Mouse (Mus musculus): ENCODE data around the gene Slc35g1. TPM values are rescaled to one million over a fixed set of nuclear protein-coding genes. Genes with fewer than 3 reads are reported as not detected.

Slc35g1 gene
- polyA plus RNA-seq, 1 experiment, result 0.56 TPM

- Histone ChIP-seq H3K4me3 (replicated peaks) (no peak overlapping the region), H3K36me3 (replicated peaks; ENCODE audit: low read length) (no peaks in the 10 kb centered on the region), H3K9me3 (peaks cover 6% of the 10 kb centered on the region), H3K4me1 (no peaks in the 10 kb centered on the region), H3K27me3 (replicated peaks) (peaks cover 9% of the 10 kb centered on the region)
- TF ChIP-seq FLI1 (IDR thresholded peaks at IDR 0.05; ENCODE audit: low read length), result no peak
- no peak for TF ChIP-seq GATA1 (IDR thresholded peaks at IDR 0.05; ENCODE audit: borderline replicate concordance, low read length)
Observed at GRCm38 (mm10) chr19:38387835-38388234, 7.9 kb upstream of the Slc35g1 start.

GRCm38 (mm10) chr19:38396633-38396970, 822 bp downstream of the Slc35g1 start:
- peaks cover 23% of the 10 kb centered on the region for H3K4me1 ChIP-seq
- H3K4me3 ChIP-seq (replicated peaks), result peak overlapping the region; percentile 96

GRCm38 (mm10) chr19:38397004-38397403, 1.2 kb downstream of the Slc35g1 start:
- no peaks in the 10 kb centered on the region for H3K9me3 ChIP-seq
- H3K4me1 ChIP-seq, result peaks cover 23% of the 10 kb centered on the region
- H3K36me3 ChIP-seq (replicated peaks; ENCODE audit: low read length), result peaks cover 12% of the 10 kb centered on the region
- no peak for TF ChIP-seq FLI1 (IDR thresholded peaks at IDR 0.05; ENCODE audit: low read length)
- no peak for TF ChIP-seq GATA1 (IDR thresholded peaks at IDR 0.05; ENCODE audit: borderline replicate concordance, low read length)
- peak overlapping the region; percentile 96 for H3K4me3 ChIP-seq (replicated peaks)
- H3K27me3 ChIP-seq (replicated peaks), result peaks cover 4% of the 10 kb centered on the region

More at GRCm38 (mm10) chr19:38396633-38396970, 822 bp downstream of the Slc35g1 start:
- H3K27me3 ChIP-seq (replicated peaks), result peaks cover 4% of the 10 kb centered on the region
- TF ChIP-seq GATA1 (IDR thresholded peaks at IDR 0.05; ENCODE audit: borderline replicate concordance, low read length) (no peak), FLI1 (IDR thresholded peaks at IDR 0.05; ENCODE audit: low read length) (no peak)
- no peaks in the 10 kb centered on the region for H3K9me3 ChIP-seq
- H3K36me3 ChIP-seq (replicated peaks; ENCODE audit: low read length), result peaks cover 12% of the 10 kb centered on the region

- no peak for TF ChIP-seq FLI1 (IDR thresholded peaks at IDR 0.05; ENCODE audit: low read length)
- TF ChIP-seq GATA1 (IDR thresholded peaks at IDR 0.05; ENCODE audit: borderline replicate concordance, low read length), result no peak
- Histone ChIP-seq H3K9me3 (no peaks in the 10 kb centered on the region), H3K4me1 (peaks cover 23% of the 10 kb centered on the region), H3K36me3 (replicated peaks; ENCODE audit: low read length) (peaks cover 23% of the 10 kb centered on the region), H3K4me3 (replicated peaks) (no peak overlapping the region), H3K27me3 (replicated peaks) (peaks cover 2% of the 10 kb centered on the region)
Observed at GRCm38 (mm10) chr19:38398966-38399365, 3.2 kb downstream of the Slc35g1 start.

GRCm38 (mm10) chr19:38400851-38401250, 5.1 kb downstream of the Slc35g1 start:
- Histone ChIP-seq H3K27me3 (replicated peaks) (peaks cover 2% of the 10 kb centered on the region), H3K4me1 (peaks cover 19% of the 10 kb centered on the region), H3K9me3 (no peaks in the 10 kb centered on the region), H3K4me3 (replicated peaks) (no peak overlapping the region), H3K36me3 (replicated peaks; ENCODE audit: low read length) (peaks cover 23% of the 10 kb centered on the region)
- no peak for TF ChIP-seq GATA1 (IDR thresholded peaks at IDR 0.05; ENCODE audit: borderline replicate concordance, low read length)
- TF ChIP-seq FLI1 (IDR thresholded peaks at IDR 0.05; ENCODE audit: low read length), result no peak

DNA sequence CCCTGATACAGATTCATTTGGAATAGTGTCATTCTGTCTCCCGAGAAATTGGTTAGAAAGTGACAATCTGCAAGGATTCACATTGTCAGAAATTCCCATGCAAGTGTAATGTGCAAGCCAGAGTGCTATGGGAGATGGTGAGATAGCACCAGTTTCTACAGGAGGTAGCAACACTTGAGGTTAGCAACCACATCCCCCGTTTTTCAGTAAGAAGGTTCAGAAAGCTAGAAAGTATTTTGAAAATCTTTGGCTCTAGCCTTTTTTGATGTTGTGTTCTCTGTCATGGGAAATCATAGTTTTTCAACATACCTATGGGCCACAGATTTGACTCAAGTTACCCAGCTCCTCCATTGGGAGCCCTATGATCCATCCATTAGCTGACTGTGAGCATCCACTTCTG, 5.6 kb downstream of the Slc35g1 start:
- TF ChIP-seq FLI1 (IDR thresholded peaks at IDR 0.05; ENCODE audit: low read length), result no peak
- TF ChIP-seq GATA1 (IDR thresholded peaks at IDR 0.05; ENCODE audit: borderline replicate concordance, low read length), result no peak
- no peaks in the 10 kb centered on the region for H3K27me3 ChIP-seq (replicated peaks)
- H3K4me3 ChIP-seq (replicated peaks), result no peak overlapping the region
- H3K36me3 ChIP-seq (replicated peaks; ENCODE audit: low read length), result peaks cover 23% of the 10 kb centered on the region
- no peaks in the 10 kb centered on the region for H3K9me3 ChIP-seq
- peaks cover 19% of the 10 kb centered on the region; the same call in 1 of the 2 replicates for H3K4me1 ChIP-seq

DNA sequence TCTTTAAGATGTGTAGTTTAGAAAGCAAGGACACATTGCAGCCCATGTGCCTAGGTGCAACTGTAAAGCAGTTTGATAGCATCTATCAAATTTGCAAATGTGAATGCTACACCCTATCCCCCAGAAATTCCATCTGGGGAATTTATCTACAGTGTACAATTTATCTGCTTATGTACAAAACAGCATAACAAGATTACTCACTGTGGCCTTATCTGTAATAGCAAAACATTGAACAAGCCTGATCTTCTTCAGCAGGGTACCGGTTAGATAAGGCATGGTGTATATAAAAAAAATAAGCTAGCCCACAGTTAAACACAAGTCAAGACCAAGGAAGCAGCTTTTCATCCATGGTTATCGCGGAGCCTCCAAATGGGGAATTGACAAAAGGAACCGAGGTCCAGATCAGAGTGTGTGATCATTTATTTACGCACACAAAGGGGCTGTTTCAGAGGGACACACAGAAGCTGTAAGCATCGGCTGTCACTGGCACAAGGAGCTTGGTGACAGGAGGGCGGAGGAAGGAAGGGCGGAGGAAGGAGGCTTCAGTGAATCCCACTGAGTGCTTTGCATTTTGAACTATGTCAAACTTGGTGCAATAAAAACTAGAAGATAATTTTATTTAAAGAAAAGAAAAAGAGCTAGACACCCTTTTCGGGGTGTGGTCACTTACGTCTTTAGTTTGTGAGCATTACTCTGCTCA, 14.7 kb downstream of the Slc35g1 start:
- no peak for TF ChIP-seq GATA1 (IDR thresholded peaks at IDR 0.05; ENCODE audit: borderline replicate concordance, low read length)
- TF ChIP-seq FLI1 (IDR thresholded peaks at IDR 0.05; ENCODE audit: low read length), result no peak
- peaks cover 31% of the 10 kb centered on the region for H3K36me3 ChIP-seq (replicated peaks; ENCODE audit: low read length)

GRCm38 (mm10) chr19:38413861-38414260, 18.1 kb downstream of the Slc35g1 start:
- H3K9me3 ChIP-seq, result no peaks in the 10 kb centered on the region; the same call in 1 of the 2 replicates
- TF ChIP-seq FLI1 (IDR thresholded peaks at IDR 0.05; ENCODE audit: low read length) (no peak), GATA1 (IDR thresholded peaks at IDR 0.05; ENCODE audit: borderline replicate concordance, low read length) (no peak)
- no peaks in the 10 kb centered on the region for H3K4me1 ChIP-seq
- peaks cover 22% of the 10 kb centered on the region for H3K36me3 ChIP-seq (replicated peaks; ENCODE audit: low read length)
- H3K27me3 ChIP-seq (replicated peaks), result peaks cover 1% of the 10 kb centered on the region
- no peak overlapping the region for H3K4me3 ChIP-seq (replicated peaks)

More for the DNA sequence above, 14.7 kb downstream of the Slc35g1 start:
- Histone ChIP-seq H3K4me3 (replicated peaks) (no peak overlapping the region), H3K4me1 (no peaks in the 10 kb centered on the region), H3K9me3 (no peaks in the 10 kb centered on the region; the same call in 1 of the 2 replicates), H3K27me3 (replicated peaks) (no peaks in the 10 kb centered on the region)

DNA sequence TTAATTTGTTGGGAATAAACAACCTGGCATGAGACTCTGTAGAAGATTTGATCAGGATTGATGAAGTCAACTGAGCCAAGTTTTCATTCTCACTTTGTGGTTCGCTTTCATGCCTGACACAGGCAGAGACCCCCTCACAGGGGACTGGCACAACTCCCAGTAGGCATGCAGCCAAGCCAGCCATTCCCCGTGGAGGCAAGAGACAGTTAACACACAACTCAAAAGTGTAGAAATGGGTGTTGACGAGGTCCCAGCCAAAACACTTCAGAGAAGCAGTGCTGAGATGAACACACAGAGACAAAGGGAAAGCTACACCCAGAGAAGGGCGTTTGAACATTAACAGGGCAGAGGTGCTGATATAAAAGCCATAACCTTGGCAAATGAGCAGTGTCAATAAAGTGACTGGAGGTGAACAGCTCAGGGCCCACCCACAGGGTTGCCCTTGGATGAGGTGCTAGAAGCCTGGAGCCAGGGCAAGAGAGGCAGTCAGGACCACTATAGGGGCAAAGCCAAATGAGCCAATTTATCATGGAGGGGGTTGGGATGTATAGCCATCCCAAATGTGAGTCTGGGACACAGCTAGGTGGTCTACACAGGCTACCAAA, 23.1 kb downstream of the Slc35g1 start:
- TF ChIP-seq GATA1 (IDR thresholded peaks at IDR 0.05; ENCODE audit: borderline replicate concordance, low read length) (no peak), FLI1 (IDR thresholded peaks at IDR 0.05; ENCODE audit: low read length) (no peak)
- H3K27me3 ChIP-seq (replicated peaks), result peaks cover 7% of the 10 kb centered on the region

GRCm38 (mm10) chr19:38420751-38421295, 25.0 kb downstream of the Slc35g1 start:
- Histone ChIP-seq H3K27me3 (replicated peaks) (peaks cover 7% of the 10 kb centered on the region), H3K9me3 (no peaks in the 10 kb centered on the region), H3K4me1 (no peaks in the 10 kb centered on the region), H3K36me3 (replicated peaks; ENCODE audit: low read length) (no peaks in the 10 kb centered on the region), H3K4me3 (replicated peaks) (no peak overlapping the region)
- TF ChIP-seq FLI1 (IDR thresholded peaks at IDR 0.05; ENCODE audit: low read length) (no peak), GATA1 (IDR thresholded peaks at IDR 0.05; ENCODE audit: borderline replicate concordance, low read length) (no peak)

More for the DNA sequence above, 23.1 kb downstream of the Slc35g1 start:
- Histone ChIP-seq H3K36me3 (replicated peaks; ENCODE audit: low read length) (no peaks in the 10 kb centered on the region), H3K9me3 (no peaks in the 10 kb centered on the region), H3K4me1 (no peaks in the 10 kb centered on the region), H3K4me3 (replicated peaks) (no peak overlapping the region)

Measured in megakaryocyte, embryonic 14.5 days (primary cell).